Mouse (Mus musculus): ENCODE results near the gene Samd13.

Samd13 gene

GRCm38 (mm10) chr3:146681696-146682095, 3.7 kb downstream of the Samd13 start:
- TF ChIP-seq CTCF (conservative IDR thresholded peaks at IDR 0.05; ENCODE audit: low read length) (no peak), NANOG (IDR thresholded peaks at IDR 0.05; ENCODE audit: borderline replicate concordance, low read length) (no peak), POU5F1 (IDR thresholded peaks at IDR 0.05; ENCODE audit: borderline replicate concordance, low read length) (no peak)
- no peaks in the 10 kb centered on the region for H3K36me3 ChIP-seq (ENCODE audit: insufficient read depth, low read length)
- H3K4me1 ChIP-seq (replicated peaks; ENCODE audit: low read depth, low read length), result peaks cover 7% of the 10 kb centered on the region
- peaks cover 48% of the 10 kb centered on the region for H3K27me3 ChIP-seq (ENCODE audit: insufficient read depth, low read length)
- no peaks in the 10 kb centered on the region for H3K9me3 ChIP-seq (ENCODE audit: low read length)
- no peak overlapping the region for H3K4me3 ChIP-seq (replicated peaks; ENCODE audit: low read length)

GRCm38 (mm10) chr3:146680625-146681024, 4.8 kb downstream of the Samd13 start:
- Histone ChIP-seq H3K36me3 (ENCODE audit: insufficient read depth, low read length) (no peaks in the 10 kb centered on the region), H3K9me3 (ENCODE audit: low read length) (no peaks in the 10 kb centered on the region), H3K27me3 (ENCODE audit: insufficient read depth, low read length) (peaks cover 38% of the 10 kb centered on the region), H3K4me3 (replicated peaks; ENCODE audit: low read length) (no peak overlapping the region), H3K4me1 (replicated peaks; ENCODE audit: low read depth, low read length) (peaks cover 7% of the 10 kb centered on the region)
- no peak for TF ChIP-seq POU5F1 (IDR thresholded peaks at IDR 0.05; ENCODE audit: borderline replicate concordance, low read length)
- TF ChIP-seq NANOG (IDR thresholded peaks at IDR 0.05; ENCODE audit: borderline replicate concordance, low read length), result no peak
- TF ChIP-seq CTCF (conservative IDR thresholded peaks at IDR 0.05; ENCODE audit: low read length), result no peak

GRCm38 (mm10) chr3:146679646-146680045, 5.7 kb downstream of the Samd13 start:
- Histone ChIP-seq H3K4me1 (replicated peaks; ENCODE audit: low read depth, low read length) (peaks cover 2% of the 10 kb centered on the region; the same call in 1 of the 2 replicates), H3K9me3 (ENCODE audit: low read length) (no peaks in the 10 kb centered on the region), H3K36me3 (ENCODE audit: insufficient read depth, low read length) (no peaks in the 10 kb centered on the region), H3K4me3 (replicated peaks; ENCODE audit: low read length) (no peak overlapping the region), H3K27me3 (ENCODE audit: insufficient read depth, low read length) (peaks cover 28% of the 10 kb centered on the region)
- TF ChIP-seq CTCF (conservative IDR thresholded peaks at IDR 0.05; ENCODE audit: low read length), result no peak
- TF ChIP-seq POU5F1 (IDR thresholded peaks at IDR 0.05; ENCODE audit: borderline replicate concordance, low read length), result no peak
- TF ChIP-seq NANOG (IDR thresholded peaks at IDR 0.05; ENCODE audit: borderline replicate concordance, low read length), result no peak

- H3K4me1 ChIP-seq (replicated peaks; ENCODE audit: low read depth, low read length), result no peaks in the 10 kb centered on the region
- H3K9me3 ChIP-seq (ENCODE audit: low read length), result no peaks in the 10 kb centered on the region
- no peak overlapping the region for H3K4me3 ChIP-seq (replicated peaks; ENCODE audit: low read length)
- TF ChIP-seq NANOG (IDR thresholded peaks at IDR 0.05; ENCODE audit: borderline replicate concordance, low read length), result no peak
- no peak for TF ChIP-seq POU5F1 (IDR thresholded peaks at IDR 0.05; ENCODE audit: borderline replicate concordance, low read length)
- no peak for TF ChIP-seq CTCF (conservative IDR thresholded peaks at IDR 0.05; ENCODE audit: low read length)
- H3K27me3 ChIP-seq (ENCODE audit: insufficient read depth, low read length), result peaks cover 6% of the 10 kb centered on the region; the same call in 1 of the 2 replicates
- no peaks in the 10 kb centered on the region for H3K36me3 ChIP-seq (ENCODE audit: insufficient read depth, low read length)
Observed at GRCm38 (mm10) chr3:146676193-146676592, 9.2 kb downstream of the Samd13 start.

- Histone ChIP-seq H3K4me1 (replicated peaks; ENCODE audit: low read depth, low read length) (no peaks in the 10 kb centered on the region), H3K9me3 (ENCODE audit: low read length) (no peaks in the 10 kb centered on the region), H3K4me3 (replicated peaks; ENCODE audit: low read length) (no peak overlapping the region), H3K36me3 (ENCODE audit: insufficient read depth, low read length) (no peaks in the 10 kb centered on the region), H3K27me3 (ENCODE audit: insufficient read depth, low read length) (peaks cover under 1% of the 10 kb centered on the region; the same call in 1 of the 2 replicates)
- TF ChIP-seq NANOG (IDR thresholded peaks at IDR 0.05; ENCODE audit: borderline replicate concordance, low read length) (no peak), POU5F1 (IDR thresholded peaks at IDR 0.05; ENCODE audit: borderline replicate concordance, low read length) (no peak), CTCF (conservative IDR thresholded peaks at IDR 0.05; ENCODE audit: low read length) (no peak)
Observed at GRCm38 (mm10) chr3:146675101-146675500, 10.3 kb downstream of the Samd13 start.

GRCm38 (mm10) chr3:146671121-146671520, 14.3 kb downstream of the Samd13 start:
- Histone ChIP-seq H3K36me3 (ENCODE audit: insufficient read depth, low read length) (no peaks in the 10 kb centered on the region), H3K27me3 (ENCODE audit: insufficient read depth, low read length) (no peaks in the 10 kb centered on the region), H3K9me3 (ENCODE audit: low read length) (no peaks in the 10 kb centered on the region), H3K4me3 (replicated peaks; ENCODE audit: low read length) (no peak overlapping the region), H3K4me1 (replicated peaks; ENCODE audit: low read depth, low read length) (no peaks in the 10 kb centered on the region)
- TF ChIP-seq CTCF (conservative IDR thresholded peaks at IDR 0.05; ENCODE audit: low read length) (no peak), POU5F1 (IDR thresholded peaks at IDR 0.05; ENCODE audit: borderline replicate concordance, low read length) (no peak), NANOG (IDR thresholded peaks at IDR 0.05; ENCODE audit: borderline replicate concordance, low read length) (no peak)

GRCm38 (mm10) chr3:146661907-146662306, 23.5 kb downstream of the Samd13 start:
- H3K27me3 ChIP-seq (ENCODE audit: insufficient read depth, low read length), result no peaks in the 10 kb centered on the region
- H3K36me3 ChIP-seq (ENCODE audit: insufficient read depth, low read length), result no peaks in the 10 kb centered on the region
- TF ChIP-seq CTCF (conservative IDR thresholded peaks at IDR 0.05; ENCODE audit: low read length) (no peak), NANOG (IDR thresholded peaks at IDR 0.05; ENCODE audit: borderline replicate concordance, low read length) (no peak), POU5F1 (IDR thresholded peaks at IDR 0.05; ENCODE audit: borderline replicate concordance, low read length) (no peak)
- H3K9me3 ChIP-seq (ENCODE audit: low read length), result no peaks in the 10 kb centered on the region
- H3K4me1 ChIP-seq (replicated peaks; ENCODE audit: low read depth, low read length), result no peaks in the 10 kb centered on the region
- H3K4me3 ChIP-seq (replicated peaks; ENCODE audit: low read length), result no peak overlapping the region

GRCm38 (mm10) chr3:146661001-146661400, 24.4 kb downstream of the Samd13 start:
- no peak overlapping the region for H3K4me3 ChIP-seq (replicated peaks; ENCODE audit: low read length)
- H3K9me3 ChIP-seq (ENCODE audit: low read length), result no peaks in the 10 kb centered on the region
- no peaks in the 10 kb centered on the region for H3K27me3 ChIP-seq (ENCODE audit: insufficient read depth, low read length)
- TF ChIP-seq CTCF (conservative IDR thresholded peaks at IDR 0.05; ENCODE audit: low read length) (no peak), NANOG (IDR thresholded peaks at IDR 0.05; ENCODE audit: borderline replicate concordance, low read length) (no peak), POU5F1 (IDR thresholded peaks at IDR 0.05; ENCODE audit: borderline replicate concordance, low read length) (no peak)
- no peaks in the 10 kb centered on the region for H3K4me1 ChIP-seq (replicated peaks; ENCODE audit: low read depth, low read length)
- no peaks in the 10 kb centered on the region for H3K36me3 ChIP-seq (ENCODE audit: insufficient read depth, low read length)

GRCm38 (mm10) chr3:146659321-146659720, 26.1 kb downstream of the Samd13 start:
- Histone ChIP-seq H3K9me3 (ENCODE audit: low read length) (no peaks in the 10 kb centered on the region), H3K4me1 (replicated peaks; ENCODE audit: low read depth, low read length) (peaks cover 8% of the 10 kb centered on the region), H3K36me3 (ENCODE audit: insufficient read depth, low read length) (no peaks in the 10 kb centered on the region), H3K4me3 (replicated peaks; ENCODE audit: low read length) (no peak overlapping the region), H3K27me3 (ENCODE audit: insufficient read depth, low read length) (no peaks in the 10 kb centered on the region)
- no peak for TF ChIP-seq CTCF (conservative IDR thresholded peaks at IDR 0.05; ENCODE audit: low read length)
- no peak for TF ChIP-seq NANOG (IDR thresholded peaks at IDR 0.05; ENCODE audit: borderline replicate concordance, low read length)

Data from E14TG2a.4 (cell line).